Mouse (Mus musculus): ENCODE measurements at regions not wholly inside any gene's neighbourhood (a gene's known extent, or its start where the extent isn't known, plus 50 kb on each side); places are given as distances from the start of the nearest gene placed in this dataset.

- no peak for TF ChIP-seq CTCF (IDR thresholded peaks at IDR 0.05; ENCODE audit: borderline replicate concordance, control insufficient read depth, extremely low read depth, insufficient read depth, low read length, poor library complexity)
- no peak for TF ChIP-seq POLR2A (IDR thresholded peaks at IDR 0.05; ENCODE audit: control insufficient read depth, extremely low read depth, insufficient read depth, low read length, poor library complexity)
These were observed 54.0 kb upstream of the Ppp2r5a start for GRCm38 (mm10) chr1:191457103-191457502.
